Mouse (Mus musculus): ENCODE results near the gene Suds3. TPM values are rescaled to one million over a fixed set of nuclear protein-coding genes. Genes with fewer than 3 reads are reported as not detected.
A peak's percentile ranks its signal among the peaks of the same experiment; 100 is the strongest.

The Suds3 gene
- total RNA-seq (2014; fragmentation: Nextera tagmentation): 27.3 and 36.3 TPM in 2 replicates
- total RNA-seq (2017): 83.3 and 92.8 TPM in 2 replicates
- polyA plus RNA-seq (2012): 56.2 and 61.0 TPM in 2 replicates

DNA sequence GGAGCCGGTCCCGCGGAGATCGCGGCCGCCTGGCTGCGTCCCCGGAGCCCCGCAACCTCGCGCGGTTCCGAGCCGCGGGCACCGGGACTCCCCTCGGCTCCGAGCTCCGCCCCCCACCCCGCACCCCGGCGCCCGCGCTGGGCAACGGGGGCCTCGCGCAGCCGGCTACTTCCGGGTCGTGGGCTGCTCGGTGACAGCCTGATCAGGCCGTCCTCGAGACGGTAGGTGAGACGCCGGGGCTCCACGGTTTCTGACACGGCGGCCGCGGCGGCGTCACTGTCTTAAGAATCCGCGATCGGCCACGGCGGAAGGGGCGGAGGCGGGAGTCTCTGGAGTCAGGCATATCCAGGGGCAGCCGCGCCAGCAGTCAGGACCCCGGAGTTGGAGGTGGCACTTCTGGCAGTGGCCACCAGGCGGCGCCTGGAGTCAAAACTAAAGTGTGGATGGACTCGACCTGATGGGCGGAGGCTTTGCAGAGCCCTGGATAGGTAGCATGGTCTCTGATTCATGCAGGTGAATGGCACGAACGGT lies at the start of gene Suds3:
Gene Suds3 (minus strand): TSS at position 278 of the 531 bp plus-strand sequence.
- H3K36me3 ChIP-seq (replicated peaks): peaks cover 31% of the 10 kb centered on the region
- peaks cover 43% of the 10 kb centered on the region for H3K4me1 ChIP-seq (ENCODE audit: insufficient read depth, low read depth, low read length)

DNA sequence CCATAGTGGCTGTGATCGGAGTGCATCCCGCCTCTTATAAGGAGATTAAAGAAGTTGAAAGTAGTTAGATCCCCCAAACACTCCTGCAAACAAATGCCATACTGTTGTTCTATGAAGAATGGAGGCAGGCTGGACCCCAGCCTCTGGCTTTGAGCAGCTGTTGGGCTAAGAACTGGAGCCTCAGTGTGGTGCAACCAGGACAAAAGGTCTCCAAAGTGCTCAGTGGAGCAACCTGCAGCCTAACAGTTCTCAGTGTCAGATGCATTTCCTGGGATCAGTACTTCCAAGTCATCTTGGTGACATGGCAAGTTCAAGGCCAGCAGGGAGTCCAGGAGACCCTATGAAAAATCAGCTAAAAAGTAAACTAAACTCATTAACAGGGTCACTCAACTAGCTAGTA lies 49.0 kb upstream of the Suds3 start:
- no peaks in the 10 kb centered on the region for H3K27me3 ChIP-seq (ENCODE audit: insufficient read depth, low read length)
- H3K4me1 ChIP-seq (ENCODE audit: insufficient read depth, low read depth, low read length): peaks cover 10% of the 10 kb centered on the region
- H3K4me3 ChIP-seq (ENCODE audit: low read depth, low read length): no peak overlapping the region
- ATAC-seq (ENCODE audit: extremely low read depth, insufficient number of reproducible peaks, low FRiP score, poor library complexity, severe bottlenecking): no peak
- H3K36me3 ChIP-seq (replicated peaks): peaks cover 90% of the 10 kb centered on the region
- H3K9me3 ChIP-seq (replicated peaks): no peaks in the 10 kb centered on the region
- DNase-seq (ENCODE audit: low spot score): no peak
- TF ChIP-seq CTCF (IDR thresholded peaks at IDR 0.05; ENCODE audit: low read depth, low read length): no peak
- TF ChIP-seq POLR2AphosphoS5 (IDR thresholded peaks at IDR 0.05; ENCODE audit: insufficient replicate concordance, low read depth, low read length): no peak
- no peak for TF ChIP-seq GATA1 (IDR thresholded peaks at IDR 0.05; ENCODE audit: borderline replicate concordance, low read length)
- no peak for TF ChIP-seq GATA2 (IDR thresholded peaks at IDR 0.05; ENCODE audit: borderline replicate concordance, low read depth, low read length)
- TF ChIP-seq TAL1 (conservative IDR thresholded peaks at IDR 0.05; ENCODE audit: low read depth, low read length): no peak

More for the DNA sequence above, at the start of gene Suds3:
- DNase-seq (ENCODE audit: low spot score) (peak; percentile 90), ATAC-seq (ENCODE audit: extremely low read depth, insufficient number of reproducible peaks, low FRiP score, poor library complexity, severe bottlenecking) (no peak; the same call in 1 of the 2 replicates)
- peak within 1 kb of the TSS; percentile 97 for H3K4me3 ChIP-seq (ENCODE audit: low read depth, low read length)
- TF ChIP-seq TAL1 (conservative IDR thresholded peaks at IDR 0.05; ENCODE audit: low read depth, low read length) (no peak), GATA2 (IDR thresholded peaks at IDR 0.05; ENCODE audit: borderline replicate concordance, low read depth, low read length) (no peak), POLR2AphosphoS5 (IDR thresholded peaks at IDR 0.05; ENCODE audit: insufficient replicate concordance, low read depth, low read length) (no peak), CTCF (IDR thresholded peaks at IDR 0.05; ENCODE audit: low read depth, low read length) (peak; percentile 81)
- H3K27me3 ChIP-seq (ENCODE audit: insufficient read depth, low read length): no peaks in the 10 kb centered on the region
- H3K9me3 ChIP-seq (replicated peaks): no peaks in the 10 kb centered on the region

DNA sequence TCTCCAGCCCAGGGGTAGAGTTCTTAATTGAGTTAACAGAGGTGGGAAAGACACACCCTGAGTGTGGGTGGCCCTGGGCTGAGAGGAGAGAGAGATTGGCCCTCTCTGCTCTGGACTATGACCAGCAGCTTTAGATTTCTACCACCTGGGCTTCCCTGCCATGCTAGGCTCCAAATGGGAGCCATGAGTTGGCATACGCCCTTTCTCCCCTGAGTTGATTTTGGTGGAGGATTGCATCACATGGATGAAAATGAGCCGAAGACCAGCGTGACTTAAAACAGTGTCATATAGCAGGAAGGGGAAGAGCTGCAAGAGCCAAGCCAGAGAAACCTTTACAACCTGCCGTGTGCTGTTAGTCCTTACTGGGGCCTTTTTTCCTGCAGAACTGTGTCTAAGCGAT lies 48.6 kb upstream of the Suds3 start:
- Histone ChIP-seq H3K4me3 (ENCODE audit: low read depth, low read length) (no peak overlapping the region), H3K36me3 (replicated peaks) (peaks cover 90% of the 10 kb centered on the region), H3K4me1 (ENCODE audit: insufficient read depth, low read depth, low read length) (peaks cover 8% of the 10 kb centered on the region), H3K27me3 (ENCODE audit: insufficient read depth, low read length) (no peaks in the 10 kb centered on the region), H3K9me3 (replicated peaks) (no peaks in the 10 kb centered on the region)
- no peak for DNase-seq (ENCODE audit: low spot score)
- TF ChIP-seq TAL1 (conservative IDR thresholded peaks at IDR 0.05; ENCODE audit: low read depth, low read length) (no peak), GATA2 (IDR thresholded peaks at IDR 0.05; ENCODE audit: borderline replicate concordance, low read depth, low read length) (no peak), GATA1 (IDR thresholded peaks at IDR 0.05; ENCODE audit: borderline replicate concordance, low read length) (no peak), POLR2AphosphoS5 (IDR thresholded peaks at IDR 0.05; ENCODE audit: insufficient replicate concordance, low read depth, low read length) (no peak), CTCF (IDR thresholded peaks at IDR 0.05; ENCODE audit: low read depth, low read length) (no peak)
- no peak for ATAC-seq (ENCODE audit: extremely low read depth, insufficient number of reproducible peaks, low FRiP score, poor library complexity, severe bottlenecking)

DNA sequence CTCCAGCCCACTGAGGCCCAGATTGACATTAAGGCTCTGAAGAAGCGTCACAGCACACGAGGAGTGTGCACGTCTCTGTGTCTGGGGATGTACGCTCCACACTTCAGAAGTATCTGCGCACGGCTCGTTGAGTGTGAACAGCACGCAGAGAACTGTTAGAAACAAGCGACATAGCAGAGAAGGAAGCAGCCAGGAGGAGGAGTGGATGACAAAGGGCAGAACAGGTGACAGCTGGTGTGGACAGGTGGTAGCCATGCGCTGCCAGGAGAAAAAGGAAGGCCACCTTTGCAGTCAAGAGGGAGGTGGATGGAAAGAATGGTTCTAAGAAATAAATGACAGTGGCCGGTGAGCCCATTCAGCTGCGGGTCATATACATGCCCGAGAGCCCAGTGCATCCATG lies 47.9 kb upstream of the Suds3 start:
- no peak for DNase-seq (ENCODE audit: low spot score)
- Histone ChIP-seq H3K4me1 (ENCODE audit: insufficient read depth, low read depth, low read length) (peaks cover 11% of the 10 kb centered on the region), H3K27me3 (ENCODE audit: insufficient read depth, low read length) (no peaks in the 10 kb centered on the region), H3K9me3 (replicated peaks) (no peaks in the 10 kb centered on the region), H3K4me3 (ENCODE audit: low read depth, low read length) (no peak overlapping the region), H3K36me3 (replicated peaks) (peaks cover 90% of the 10 kb centered on the region)
- ATAC-seq (ENCODE audit: extremely low read depth, insufficient number of reproducible peaks, low FRiP score, poor library complexity, severe bottlenecking): no peak
- TF ChIP-seq GATA2 (IDR thresholded peaks at IDR 0.05; ENCODE audit: borderline replicate concordance, low read depth, low read length): no peak
- no peak for TF ChIP-seq GATA1 (IDR thresholded peaks at IDR 0.05; ENCODE audit: borderline replicate concordance, low read length)
- no peak for TF ChIP-seq CTCF (IDR thresholded peaks at IDR 0.05; ENCODE audit: low read depth, low read length)
- TF ChIP-seq TAL1 (conservative IDR thresholded peaks at IDR 0.05; ENCODE audit: low read depth, low read length): no peak
- TF ChIP-seq POLR2AphosphoS5 (IDR thresholded peaks at IDR 0.05; ENCODE audit: insufficient replicate concordance, low read depth, low read length): no peak

DNA sequence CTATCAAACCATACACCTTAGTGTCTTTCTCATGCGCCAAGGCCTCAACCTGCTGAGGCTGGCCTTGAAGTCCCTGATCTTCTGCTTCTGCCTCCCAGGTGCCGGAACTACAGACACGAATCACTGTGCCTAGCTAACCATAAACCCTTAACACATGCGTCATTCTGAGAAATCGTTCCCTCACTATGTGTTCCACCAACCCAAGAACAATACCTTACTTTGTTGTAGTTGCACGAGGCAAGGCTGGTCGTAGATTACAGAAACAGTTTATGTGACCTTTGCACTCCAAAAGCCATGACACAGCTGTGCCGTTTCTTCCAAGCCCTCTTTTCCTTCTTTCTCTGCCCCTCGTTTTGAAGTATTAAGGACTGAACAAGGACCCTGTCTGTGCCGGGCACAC lies 44.6 kb upstream of the Suds3 start:
- H3K27me3 ChIP-seq (ENCODE audit: insufficient read depth, low read length): no peaks in the 10 kb centered on the region
- no peak for DNase-seq (ENCODE audit: low spot score)
- H3K36me3 ChIP-seq (replicated peaks): peaks cover 88% of the 10 kb centered on the region
- no peak overlapping the region for H3K4me3 ChIP-seq (ENCODE audit: low read depth, low read length)
- H3K4me1 ChIP-seq (ENCODE audit: insufficient read depth, low read depth, low read length): peaks cover 11% of the 10 kb centered on the region
- TF ChIP-seq GATA1 (IDR thresholded peaks at IDR 0.05; ENCODE audit: borderline replicate concordance, low read length): no peak
- no peak for TF ChIP-seq CTCF (IDR thresholded peaks at IDR 0.05; ENCODE audit: low read depth, low read length)
- TF ChIP-seq TAL1 (conservative IDR thresholded peaks at IDR 0.05; ENCODE audit: low read depth, low read length): no peak
- TF ChIP-seq POLR2AphosphoS5 (IDR thresholded peaks at IDR 0.05; ENCODE audit: insufficient replicate concordance, low read depth, low read length): no peak
- no peak for TF ChIP-seq GATA2 (IDR thresholded peaks at IDR 0.05; ENCODE audit: borderline replicate concordance, low read depth, low read length)
- H3K9me3 ChIP-seq (replicated peaks): no peaks in the 10 kb centered on the region
- ATAC-seq (ENCODE audit: extremely low read depth, insufficient number of reproducible peaks, low FRiP score, poor library complexity, severe bottlenecking): no peak

DNA sequence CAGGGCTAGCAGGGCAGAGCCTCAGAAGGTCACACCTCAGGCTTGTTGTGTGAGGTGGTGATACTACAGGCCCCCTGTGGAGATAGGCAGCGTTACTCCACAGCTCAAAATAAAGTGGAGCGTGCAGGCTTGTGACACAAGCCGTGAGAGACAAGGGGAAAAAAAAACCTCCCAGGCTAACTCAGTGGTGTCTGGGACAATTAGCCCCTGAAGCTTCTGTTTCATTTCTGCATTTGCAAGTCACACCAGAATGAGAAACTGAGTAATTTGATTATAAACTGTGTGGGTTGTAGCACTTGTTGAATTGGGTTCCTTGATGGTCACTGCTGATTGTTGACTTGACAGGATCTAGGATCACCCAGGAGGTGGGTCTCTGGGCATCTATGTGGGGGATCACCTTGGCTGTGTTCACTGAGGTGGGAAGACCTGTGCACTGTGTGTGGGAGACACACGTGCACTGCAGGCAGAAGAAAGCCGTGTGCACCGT lies 43.9 kb upstream of the Suds3 start:
- peaks cover 13% of the 10 kb centered on the region for H3K4me1 ChIP-seq (ENCODE audit: insufficient read depth, low read depth, low read length)
- no peak for DNase-seq (ENCODE audit: low spot score)
- no peaks in the 10 kb centered on the region for H3K9me3 ChIP-seq (replicated peaks)
- H3K36me3 ChIP-seq (replicated peaks): peaks cover 88% of the 10 kb centered on the region
- H3K4me3 ChIP-seq (ENCODE audit: low read depth, low read length): no peak overlapping the region
- no peak for ATAC-seq (ENCODE audit: extremely low read depth, insufficient number of reproducible peaks, low FRiP score, poor library complexity, severe bottlenecking)
- no peaks in the 10 kb centered on the region for H3K27me3 ChIP-seq (ENCODE audit: insufficient read depth, low read length)
- TF ChIP-seq TAL1 (conservative IDR thresholded peaks at IDR 0.05; ENCODE audit: low read depth, low read length): no peak
